Mouse (Mus musculus): ENCODE measurements around the gene Mapk3. TPM values are rescaled to one million over a fixed set of nuclear protein-coding genes. Genes with fewer than 3 reads are reported as not detected.

Gene Mapk3
- polyA plus RNA-seq, 1 experiment from 2014 or later = 52.1 TPM

DNA sequence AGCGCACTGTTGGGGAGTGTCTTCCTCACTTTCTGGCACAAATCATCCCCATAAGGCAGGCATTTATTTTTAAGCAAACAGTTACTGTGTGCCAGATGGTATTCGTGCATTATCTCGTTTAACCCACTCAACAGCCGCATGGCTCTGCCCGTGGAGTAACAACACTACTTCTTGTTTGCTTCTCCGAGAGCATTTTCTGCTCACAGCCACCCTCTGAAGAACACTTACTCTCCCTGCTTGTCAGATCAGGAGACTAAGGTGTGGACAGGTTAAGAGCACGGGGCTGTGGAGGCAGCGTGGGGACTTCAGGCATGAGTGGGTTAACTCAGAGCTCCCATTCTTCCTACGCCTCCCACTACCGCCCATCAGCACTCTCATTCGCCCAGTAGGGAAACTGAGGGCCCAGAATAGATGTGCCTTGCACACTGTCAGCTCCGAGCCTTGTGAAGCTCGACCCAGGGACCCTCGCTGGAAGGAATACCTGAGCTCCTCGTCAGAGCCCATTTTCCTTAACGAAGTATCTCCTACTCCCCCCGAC lies 3.1 kb downstream of the Mapk3 start:
- WGBS (ENCODE audit: insufficient replicate concordance) = 51% methylated on average over 17 of the region's 17 CpGs
- H3K4me2 ChIP-seq = no peak overlapping the region; the same call in 1 of the 2 replicates
- H3K9ac ChIP-seq (ENCODE audit: low read depth, low read length) = no peak overlapping the region
- peaks cover 17% of the 10 kb centered on the region for H3K36me3 ChIP-seq (ENCODE audit: control insufficient read depth, insufficient read depth, low read length)
- no peak overlapping the region for H3K4me3 ChIP-seq (ENCODE audit: low read depth, low read length)
- peaks cover 27% of the 10 kb centered on the region for H3K4me1 ChIP-seq (ENCODE audit: control insufficient read depth, insufficient read depth, low read length)
- no peak for ATAC-seq (replicated peaks; ENCODE audit: insufficient number of reproducible peaks, low FRiP score, low TSS enrichment)
- H3K27ac ChIP-seq (ENCODE audit: low read depth, low read length) = no peak overlapping the region
- H3K27me3 ChIP-seq (ENCODE audit: control insufficient read depth, insufficient read depth, low read length) = no peaks in the 10 kb centered on the region
- no peaks in the 10 kb centered on the region for H3K9me3 ChIP-seq (replicated peaks; ENCODE audit: control insufficient read depth, low read length)

DNA sequence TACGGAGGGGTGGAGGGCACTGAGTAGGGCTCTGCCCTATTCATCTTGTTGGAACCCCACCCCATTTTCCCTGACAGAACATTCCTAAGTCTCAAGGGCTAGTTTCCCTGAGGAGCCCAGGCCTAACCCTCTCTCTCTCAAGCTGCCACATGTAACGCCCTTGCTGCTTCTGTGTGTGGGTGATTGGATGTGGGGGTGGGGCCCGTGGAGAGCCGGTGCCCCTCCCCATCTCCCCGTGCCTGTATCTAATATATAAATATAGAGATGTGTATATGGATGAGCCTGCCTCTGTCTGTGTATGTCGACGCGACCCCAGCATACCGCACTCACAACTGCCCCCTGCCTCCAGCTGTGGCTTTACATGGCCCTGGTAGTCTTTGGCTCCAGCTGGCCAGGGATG lies 6.1 kb downstream of the Mapk3 start:
- Histone ChIP-seq H3K27me3 (ENCODE audit: control insufficient read depth, insufficient read depth, low read length) (no peaks in the 10 kb centered on the region), H3K4me3 (ENCODE audit: low read depth, low read length) (no peak overlapping the region), H3K9ac (ENCODE audit: low read depth, low read length) (no peak overlapping the region), H3K4me1 (ENCODE audit: control insufficient read depth, insufficient read depth, low read length) (peaks cover 20% of the 10 kb centered on the region), H3K4me2 (no peak overlapping the region), H3K27ac (ENCODE audit: low read depth, low read length) (no peak overlapping the region), H3K36me3 (ENCODE audit: control insufficient read depth, insufficient read depth, low read length) (peaks cover 21% of the 10 kb centered on the region), H3K9me3 (replicated peaks; ENCODE audit: control insufficient read depth, low read length) (no peaks in the 10 kb centered on the region)
- 81% methylated on average over 9 of the region's 9 CpGs for WGBS (ENCODE audit: insufficient replicate concordance)
- no peak for ATAC-seq (replicated peaks; ENCODE audit: insufficient number of reproducible peaks, low FRiP score, low TSS enrichment)

DNA sequence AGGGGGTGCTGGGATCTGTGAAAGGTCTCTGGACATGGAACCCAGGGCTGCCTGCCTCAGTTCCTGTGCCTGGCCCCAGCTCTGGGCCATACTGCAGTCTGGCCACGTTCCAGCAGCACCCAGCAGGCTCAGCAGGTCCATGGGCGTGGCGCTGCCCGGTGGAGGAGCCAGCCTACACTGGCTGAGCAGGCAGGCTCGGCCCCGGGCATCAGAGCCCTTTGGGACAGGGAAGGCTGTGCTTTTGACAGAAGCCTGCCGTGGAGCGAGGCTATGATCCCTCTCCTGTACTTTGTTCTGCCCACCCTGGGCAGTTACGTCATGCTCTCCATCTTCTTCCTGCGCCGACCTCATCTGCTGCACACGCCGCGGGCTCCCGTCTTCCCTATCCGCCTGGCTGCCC lies 6.8 kb downstream of the Mapk3 start, which contains the start of gene Gdpd3:
Gene Gdpd3 (plus strand): TSS at position 134 of the 400 bp plus-strand sequence.
- Histone ChIP-seq H3K27ac (ENCODE audit: low read depth, low read length) (no peak within 1 kb of the TSS), H3K27me3 (ENCODE audit: control insufficient read depth, insufficient read depth, low read length) (no peaks in the 10 kb centered on the region), H3K9me3 (replicated peaks; ENCODE audit: control insufficient read depth, low read length) (no peaks in the 10 kb centered on the region), H3K9ac (ENCODE audit: low read depth, low read length) (no peak within 1 kb of the TSS), H3K4me1 (ENCODE audit: control insufficient read depth, insufficient read depth, low read length) (peaks cover 14% of the 10 kb centered on the region), H3K4me2 (no peak within 1 kb of the TSS), H3K4me3 (ENCODE audit: low read depth, low read length) (no peak within 1 kb of the TSS), H3K36me3 (ENCODE audit: control insufficient read depth, insufficient read depth, low read length) (peaks cover 24% of the 10 kb centered on the region)
- WGBS (ENCODE audit: insufficient replicate concordance) = 91% methylated on average over 16 of the region's 16 CpGs
- ATAC-seq (replicated peaks; ENCODE audit: insufficient number of reproducible peaks, low FRiP score, low TSS enrichment) = no peak

DNA sequence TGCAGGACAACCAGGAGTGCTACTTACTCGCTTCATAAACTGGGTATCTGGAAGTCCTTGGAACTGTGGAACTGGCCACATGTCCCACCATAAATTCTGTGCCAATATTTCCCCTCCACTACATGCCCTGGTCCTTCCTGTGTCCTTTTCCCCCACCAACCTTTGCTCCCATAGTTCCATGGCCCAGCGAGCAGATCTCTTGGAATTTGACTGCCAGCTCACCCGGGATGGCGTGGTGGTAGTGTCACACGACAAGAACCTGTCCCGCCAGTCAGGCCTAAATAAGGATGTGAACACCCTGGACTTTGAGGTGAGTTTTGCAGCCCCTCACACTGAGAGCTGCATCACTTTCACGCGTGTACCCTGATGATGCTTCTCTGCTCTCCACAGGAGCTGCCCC lies 7.6 kb downstream of the Mapk3 start:
- H3K36me3 ChIP-seq (ENCODE audit: control insufficient read depth, insufficient read depth, low read length) = peaks cover 24% of the 10 kb centered on the region

DNA sequence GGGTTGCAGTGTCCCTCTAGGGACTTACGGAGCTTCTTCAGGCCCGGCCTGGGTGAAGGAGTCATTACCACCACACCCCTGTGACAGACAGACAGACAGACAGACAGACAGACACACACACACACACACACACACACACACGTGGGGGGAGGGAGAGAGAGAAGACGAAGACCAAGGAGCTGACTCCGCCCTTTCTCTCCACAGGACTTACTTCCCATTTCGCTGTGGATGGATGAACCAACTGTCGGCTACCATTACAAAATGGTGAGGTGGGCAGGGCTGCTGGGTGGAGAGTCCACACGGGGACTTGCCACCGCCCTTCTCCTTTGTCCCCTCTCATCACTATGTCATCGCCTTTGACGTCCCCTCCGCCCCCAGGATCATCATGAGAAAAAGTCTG lies 11.4 kb downstream of the Mapk3 start:
- no peaks in the 10 kb centered on the region for H3K9me3 ChIP-seq (replicated peaks; ENCODE audit: control insufficient read depth, low read length)
- no peak for ATAC-seq (replicated peaks; ENCODE audit: insufficient number of reproducible peaks, low FRiP score, low TSS enrichment)
- WGBS (ENCODE audit: insufficient replicate concordance) = 82% methylated on average over 12 of the region's 12 CpGs
- H3K4me2 ChIP-seq = no peak overlapping the region
- peaks cover 14% of the 10 kb centered on the region for H3K36me3 ChIP-seq (ENCODE audit: control insufficient read depth, insufficient read depth, low read length)
- peaks cover 3% of the 10 kb centered on the region; the same call in 1 of the 2 replicates for H3K4me1 ChIP-seq (ENCODE audit: control insufficient read depth, insufficient read depth, low read length)
- H3K27me3 ChIP-seq (ENCODE audit: control insufficient read depth, insufficient read depth, low read length) = no peaks in the 10 kb centered on the region
- H3K4me3 ChIP-seq (ENCODE audit: low read depth, low read length) = no peak overlapping the region
- no peak overlapping the region for H3K9ac ChIP-seq (ENCODE audit: low read depth, low read length)
- no peak overlapping the region for H3K27ac ChIP-seq (ENCODE audit: low read depth, low read length)

More for the DNA sequence above, 7.6 kb downstream of the Mapk3 start:
- ATAC-seq (replicated peaks; ENCODE audit: insufficient number of reproducible peaks, low FRiP score, low TSS enrichment) = no peak
- Histone ChIP-seq H3K9me3 (replicated peaks; ENCODE audit: control insufficient read depth, low read length) (no peaks in the 10 kb centered on the region), H3K27ac (ENCODE audit: low read depth, low read length) (no peak overlapping the region), H3K4me1 (ENCODE audit: control insufficient read depth, insufficient read depth, low read length) (peaks cover 9% of the 10 kb centered on the region), H3K9ac (ENCODE audit: low read depth, low read length) (no peak overlapping the region), H3K4me2 (no peak overlapping the region), H3K4me3 (ENCODE audit: low read depth, low read length) (no peak overlapping the region), H3K27me3 (ENCODE audit: control insufficient read depth, insufficient read depth, low read length) (no peaks in the 10 kb centered on the region)
- 84% methylated on average over 8 of the region's 8 CpGs for WGBS (ENCODE audit: insufficient replicate concordance)

DNA sequence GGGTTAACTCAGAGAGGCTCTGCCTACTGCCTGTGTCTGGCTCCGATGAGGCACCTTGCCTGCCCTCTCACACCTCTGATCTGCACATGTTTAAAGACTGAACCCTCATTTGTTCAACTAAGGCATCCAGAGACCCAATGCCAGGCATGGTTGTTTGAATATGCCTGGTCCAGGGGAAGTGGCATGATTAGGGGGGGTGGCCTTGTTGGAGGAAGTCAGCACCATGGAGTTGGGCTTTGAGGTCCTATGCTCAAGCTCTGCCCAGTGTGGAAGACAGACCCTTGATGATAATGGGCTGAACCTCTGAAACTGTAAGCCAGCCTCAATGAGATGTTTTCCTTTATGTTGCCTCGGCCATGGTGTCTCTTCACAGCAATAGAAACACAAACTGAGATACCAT lies 13.9 kb downstream of the Mapk3 start:
- H3K4me1 ChIP-seq (ENCODE audit: control insufficient read depth, insufficient read depth, low read length) = peaks cover 18% of the 10 kb centered on the region
- no peaks in the 10 kb centered on the region for H3K27me3 ChIP-seq (ENCODE audit: control insufficient read depth, insufficient read depth, low read length)
- no peak overlapping the region for H3K4me2 ChIP-seq
- no peak for ATAC-seq (replicated peaks; ENCODE audit: insufficient number of reproducible peaks, low FRiP score, low TSS enrichment)
- no peaks in the 10 kb centered on the region for H3K9me3 ChIP-seq (replicated peaks; ENCODE audit: control insufficient read depth, low read length)
- H3K36me3 ChIP-seq (ENCODE audit: control insufficient read depth, insufficient read depth, low read length) = peaks cover 4% of the 10 kb centered on the region
- 85% methylated on average over 2 of the region's 2 CpGs for WGBS (ENCODE audit: insufficient replicate concordance)
- H3K9ac ChIP-seq (ENCODE audit: low read depth, low read length) = no peak overlapping the region
- H3K27ac ChIP-seq (ENCODE audit: low read depth, low read length) = no peak overlapping the region
- no peak overlapping the region for H3K4me3 ChIP-seq (ENCODE audit: low read depth, low read length)

DNA sequence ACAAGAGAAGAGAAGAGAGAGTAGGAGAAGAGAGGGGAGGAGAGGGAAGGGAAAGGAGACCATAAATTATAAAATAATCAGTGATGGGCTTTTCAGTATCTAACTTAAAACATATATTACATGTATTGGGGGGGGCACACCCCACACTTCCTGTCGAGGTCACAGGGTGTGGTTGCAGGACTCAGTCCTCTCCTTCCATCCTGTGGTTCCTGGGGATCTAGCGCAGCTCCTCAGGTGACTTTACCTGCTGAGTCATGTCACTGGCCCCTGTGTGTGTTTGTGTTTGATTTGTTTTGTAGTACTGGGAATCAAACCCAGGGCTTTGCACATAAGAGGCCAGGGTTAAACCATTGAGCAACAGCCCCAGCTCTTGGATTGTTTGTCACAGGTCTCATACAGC lies 15.1 kb downstream of the Mapk3 start:
- WGBS (ENCODE audit: insufficient replicate concordance) = 75% methylated on average over 2 of the region's 2 CpGs
- Histone ChIP-seq H3K4me2 (no peak overlapping the region), H3K9ac (ENCODE audit: low read depth, low read length) (no peak overlapping the region), H3K36me3 (ENCODE audit: control insufficient read depth, insufficient read depth, low read length) (peaks cover 3% of the 10 kb centered on the region; the same call in 1 of the 2 replicates), H3K4me3 (ENCODE audit: low read depth, low read length) (no peak overlapping the region), H3K4me1 (ENCODE audit: control insufficient read depth, insufficient read depth, low read length) (peaks cover 18% of the 10 kb centered on the region), H3K9me3 (replicated peaks; ENCODE audit: control insufficient read depth, low read length) (no peaks in the 10 kb centered on the region), H3K27me3 (ENCODE audit: control insufficient read depth, insufficient read depth, low read length) (no peaks in the 10 kb centered on the region), H3K27ac (ENCODE audit: low read depth, low read length) (no peak overlapping the region)
- no peak for ATAC-seq (replicated peaks; ENCODE audit: insufficient number of reproducible peaks, low FRiP score, low TSS enrichment)

DNA sequence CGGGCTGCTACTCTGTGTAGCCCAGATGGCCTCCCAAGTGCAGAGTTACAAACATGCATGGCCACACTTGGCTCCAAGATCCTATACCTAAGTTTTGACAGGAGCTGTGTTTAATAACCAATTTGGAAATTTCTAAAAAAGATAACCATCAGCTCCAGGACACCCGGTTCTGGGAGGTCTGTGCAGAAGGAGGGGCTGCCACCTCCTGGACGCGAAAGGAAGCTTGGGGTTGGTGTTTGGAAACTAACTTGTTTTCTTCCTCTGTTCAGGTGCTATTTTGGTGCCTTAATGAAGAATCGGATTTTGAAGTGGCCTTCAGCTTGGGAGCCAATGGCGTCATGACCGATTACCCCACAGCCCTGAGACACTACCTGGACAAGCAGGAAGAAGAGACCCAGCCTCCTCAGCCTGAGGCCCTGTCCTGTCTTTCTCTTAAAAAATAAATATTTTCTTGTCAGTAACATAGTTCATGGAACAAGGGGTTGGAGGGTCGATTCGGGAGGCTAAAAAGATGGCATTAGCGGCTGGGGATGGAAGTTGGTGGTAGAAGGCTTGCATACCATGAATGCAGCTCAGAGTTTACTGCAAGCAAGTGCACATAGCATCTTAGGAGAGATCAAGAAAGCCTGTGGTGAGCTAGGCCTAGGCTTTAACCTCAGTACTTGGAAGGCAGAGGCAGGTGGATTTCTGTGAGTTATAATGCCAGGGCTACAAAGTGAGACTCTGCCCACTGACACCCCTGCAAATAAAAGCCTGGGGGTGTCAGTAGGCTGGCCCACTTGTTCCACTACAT lies 16.0 kb downstream of the Mapk3 start:
- Histone ChIP-seq H3K4me2 (peak overlapping the region; percentile 78), H3K27me3 (ENCODE audit: control insufficient read depth, insufficient read depth, low read length) (no peaks in the 10 kb centered on the region), H3K27ac (ENCODE audit: low read depth, low read length) (peak overlapping the region; percentile 63), H3K9me3 (replicated peaks; ENCODE audit: control insufficient read depth, low read length) (no peaks in the 10 kb centered on the region), H3K9ac (ENCODE audit: low read depth, low read length) (no peak overlapping the region), H3K4me1 (ENCODE audit: control insufficient read depth, insufficient read depth, low read length) (peaks cover 26% of the 10 kb centered on the region), H3K4me3 (ENCODE audit: low read depth, low read length) (no peak overlapping the region), H3K36me3 (ENCODE audit: control insufficient read depth, insufficient read depth, low read length) (peaks cover 3% of the 10 kb centered on the region; the same call in 1 of the 2 replicates)
- no peak for ATAC-seq (replicated peaks; ENCODE audit: insufficient number of reproducible peaks, low FRiP score, low TSS enrichment)
- WGBS (ENCODE audit: insufficient replicate concordance) = 76% methylated on average over 10 of the region's 10 CpGs

DNA sequence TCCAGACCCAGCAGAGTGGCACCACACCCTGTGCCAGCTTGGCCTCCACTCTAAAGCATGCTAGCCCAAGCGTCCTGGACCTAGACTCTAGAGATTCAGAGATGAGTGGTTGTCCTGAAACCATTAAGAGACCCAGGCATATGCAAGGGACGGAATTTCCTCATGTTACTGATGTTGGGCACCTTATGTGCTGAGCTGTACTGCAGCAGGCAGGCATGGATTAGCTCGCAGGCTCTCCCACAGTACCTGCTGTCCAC lies 16.5 kb downstream of the Mapk3 start:
- H3K27ac ChIP-seq (ENCODE audit: low read depth, low read length) = peak overlapping the region; percentile 63
- peaks cover 27% of the 10 kb centered on the region for H3K4me1 ChIP-seq (ENCODE audit: control insufficient read depth, insufficient read depth, low read length)
- WGBS (ENCODE audit: insufficient replicate concordance) = 62% methylated on average over 3 of the region's 3 CpGs
- no peak for ATAC-seq (replicated peaks; ENCODE audit: insufficient number of reproducible peaks, low FRiP score, low TSS enrichment)
- peak overlapping the region; percentile 78 for H3K4me2 ChIP-seq
- H3K9ac ChIP-seq (ENCODE audit: low read depth, low read length) = no peak overlapping the region
- H3K4me3 ChIP-seq (ENCODE audit: low read depth, low read length) = 0 out of 2 replicates have a peak overlapping the region, but pooled peaks have one; percentile 53
- H3K9me3 ChIP-seq (replicated peaks; ENCODE audit: control insufficient read depth, low read length) = no peaks in the 10 kb centered on the region
- H3K27me3 ChIP-seq (ENCODE audit: control insufficient read depth, insufficient read depth, low read length) = no peaks in the 10 kb centered on the region
- peaks cover 3% of the 10 kb centered on the region; the same call in 1 of the 2 replicates for H3K36me3 ChIP-seq (ENCODE audit: control insufficient read depth, insufficient read depth, low read length)
